Mouse (Mus musculus) liver, embryonic 11.5 days (tissue): ENCODE data around the gene Shank3. TPM values are rescaled to one million over a fixed set of nuclear protein-coding genes. Genes with fewer than 3 reads are reported as not detected.

Source experiments
- ATAC-seq: fragments of 200-750 bp; cut with Nextera tagmentation; replicated peaks from 2 replicates; pipeline ENCODE4 v1.8.0; 2017; ENCODE audit warnings: moderate number of reproducible peaks, mild to moderate bottlenecking, moderate TSS enrichment, moderate library complexity; ENCODE audit not compliant: low FRiP score
- DNase-seq: peaks from one replicate; pipeline ENCODE4 v3.0.0-alpha.2; 2017; ENCODE audit warnings: low spot score
- H3K27ac ChIP-seq: fragments of 300-500 bp; sonication (generic); 2 replicates; pipeline ENCODE4 v1.5.1; 2014; ENCODE audit warnings: mild to moderate bottlenecking, low read depth, low read length, control low read depth
- H3K27me3 ChIP-seq: fragments of 300-500 bp; sonication (generic); replicated peaks from 2 replicates; pipeline ENCODE4 v1.6.1; 2014; ENCODE audit warnings: low read length, mixed read lengths; ENCODE audit not compliant: control insufficient read depth, insufficient read depth
- H3K36me3 ChIP-seq: fragments of 300-500 bp; sonication (generic); 2 replicates; pipeline ENCODE4 v1.6.1; 2014; ENCODE audit warnings: mild to moderate bottlenecking, low read length, moderate library complexity, mixed read lengths; ENCODE audit not compliant: control insufficient read depth, insufficient read depth
- H3K4me1 ChIP-seq: fragments of 300-500 bp; sonication (generic); replicated peaks from 2 replicates; pipeline ENCODE4 v1.6.1; 2014; ENCODE audit warnings: low read length, mixed read lengths; ENCODE audit not compliant: control insufficient read depth, insufficient read depth
- H3K4me2 ChIP-seq: fragments of 300-500 bp; sonication (generic); 2 replicates; pipeline ENCODE4 v1.6.1; 2014; ENCODE audit warnings: mild to moderate bottlenecking, control low read depth, moderate library complexity
- H3K4me3 ChIP-seq: fragments of 300-500 bp; sonication (generic); 2 replicates; pipeline ENCODE4 v1.5.1; 2014; ENCODE audit warnings: low read depth, low read length, control low read depth
- H3K9ac ChIP-seq: fragments of 300-500 bp; sonication (generic); 2 replicates; pipeline ENCODE4 v1.6.1; 2014; ENCODE audit warnings: low read depth, low read length, control low read depth
- H3K9me3 ChIP-seq: fragments of 300-500 bp; sonication (generic); 2 replicates; pipeline ENCODE4 v1.6.1; 2016; ENCODE audit warnings: low read length, inconsistent platforms, mixed read lengths; ENCODE audit not compliant: control insufficient read depth
- WGBS: fragments of 180-500 bp; shearing (Covaris S2); extraction: QIAGEN DNeasy Blood & Tissue Kit; methylation state at CpG from one replicate; pipeline ENCODE4 v1.1.7; 2014; 5-methylcytosine and 5-hydroxymethylcytosine counted together
- polyA plus RNA-seq: library from polyadenylated mRNA; unstranded; fragments of >200 nt; fragmentation: Nextera tagmentation; extraction: Ambion mirVana; gene quantifications from 2 replicates; pipeline ENCODE4 v1.2.1, GENCODE M21; 2014

The Shank3 gene
- polyA plus RNA-seq, 1 experiment from 2014 or later: 1.7 TPM

DNA sequence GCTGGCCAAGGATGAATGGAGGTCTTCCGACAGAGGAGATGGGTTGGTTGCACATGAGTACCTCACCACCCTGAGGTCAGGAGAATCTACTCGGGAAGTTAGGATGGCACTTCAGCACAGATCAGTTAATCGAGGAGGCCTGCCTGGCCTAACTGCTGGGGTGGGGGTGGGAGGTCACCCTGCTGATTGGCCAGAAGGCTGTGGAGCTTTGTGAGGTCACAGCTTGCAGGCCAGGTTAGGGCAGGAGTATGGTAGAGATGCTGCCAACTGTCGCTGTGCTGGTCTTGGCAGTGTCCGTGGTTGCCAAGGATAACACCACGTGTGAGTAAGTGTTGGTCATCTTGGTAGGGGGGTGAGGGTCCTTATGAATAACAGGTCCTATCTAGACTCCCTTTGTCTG lies 68.7 kb downstream of the Shank3 start, which contains the start of gene Acr:
Acr (plus strand) TSS at position 213 of the 400 bp plus-strand sequence.
- H3K4me1 ChIP-seq: peaks cover 4% of the 10 kb centered on the region; the same call in 1 of the 2 replicates
- H3K27me3 ChIP-seq: no peaks in the 10 kb centered on the region
- ATAC-seq (peak; percentile 20; the same call in 1 of the 2 replicates), DNase-seq (no peak)
- 77% methylated on average over 6 of the region's 6 CpGs for WGBS
- no peak within 1 kb of the TSS for H3K9ac ChIP-seq
- H3K36me3 ChIP-seq: no peaks in the 10 kb centered on the region
- no peak within 1 kb of the TSS for H3K4me2 ChIP-seq
- H3K9me3 ChIP-seq: no peaks in the 10 kb centered on the region
- H3K4me3 ChIP-seq: no peak within 1 kb of the TSS
- H3K27ac ChIP-seq: no peak within 1 kb of the TSS

DNA sequence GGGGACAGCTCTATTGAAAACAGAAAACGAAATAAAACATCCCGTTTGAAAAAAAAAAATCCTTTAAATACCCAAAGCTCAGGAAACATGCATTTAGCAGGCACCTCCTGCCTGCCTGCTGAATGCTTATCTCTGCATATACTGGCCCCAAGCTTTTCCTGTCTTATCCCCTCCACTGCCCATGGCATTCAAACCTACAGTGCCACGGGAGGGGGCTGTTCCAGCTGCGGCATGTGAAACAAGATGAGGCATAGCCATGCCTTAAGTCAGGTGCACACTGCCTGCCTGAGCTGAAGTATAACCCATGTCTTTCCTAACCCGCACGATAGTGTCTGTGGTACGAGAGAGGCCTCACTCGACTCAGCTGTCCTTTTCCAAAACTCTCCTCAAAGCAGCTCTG lies 72.7 kb downstream of the Shank3 start:
- Histone ChIP-seq H3K27me3 (no peaks in the 10 kb centered on the region), H3K36me3 (no peaks in the 10 kb centered on the region), H3K4me1 (peaks cover 4% of the 10 kb centered on the region; the same call in 1 of the 2 replicates), H3K9me3 (no peaks in the 10 kb centered on the region), H3K9ac (no peak overlapping the region), H3K4me3 (no peak overlapping the region), H3K4me2 (peak overlapping the region; percentile 4; the same call in 1 of the 2 replicates), H3K27ac (no peak overlapping the region)
- DNase-seq: no peak
- WGBS: 42% methylated on average over 8 of the region's 8 CpGs
- ATAC-seq: peak; percentile 53

DNA sequence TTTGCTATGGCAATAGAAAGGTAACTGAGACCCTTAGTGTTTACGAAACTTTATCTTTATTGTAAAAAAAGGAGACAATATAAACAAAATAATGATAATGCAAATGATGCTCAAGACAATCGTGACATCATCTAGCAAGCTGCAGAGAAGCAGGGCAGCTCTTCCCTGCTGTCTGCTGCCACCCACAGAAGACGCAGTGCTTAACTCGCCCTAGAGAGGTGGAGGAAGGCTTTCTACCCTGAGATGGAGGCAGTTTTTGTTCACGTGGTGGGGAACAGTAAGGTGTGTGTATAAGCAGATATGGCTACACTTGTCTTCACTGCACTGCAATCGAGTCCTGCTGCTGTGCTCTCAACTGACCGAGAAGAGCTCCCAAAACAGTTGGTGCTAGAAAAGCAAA lies 83.1 kb downstream of the Shank3 start:
- no peak for ATAC-seq
- Histone ChIP-seq H3K4me1 (no peaks in the 10 kb centered on the region), H3K36me3 (no peaks in the 10 kb centered on the region), H3K4me2 (no peak overlapping the region), H3K9ac (no peak overlapping the region), H3K4me3 (no peak overlapping the region), H3K27ac (no peak overlapping the region), H3K27me3 (no peaks in the 10 kb centered on the region), H3K9me3 (no peaks in the 10 kb centered on the region)
- 80% methylated on average over 7 of the region's 7 CpGs for WGBS
- DNase-seq: no peak

DNA sequence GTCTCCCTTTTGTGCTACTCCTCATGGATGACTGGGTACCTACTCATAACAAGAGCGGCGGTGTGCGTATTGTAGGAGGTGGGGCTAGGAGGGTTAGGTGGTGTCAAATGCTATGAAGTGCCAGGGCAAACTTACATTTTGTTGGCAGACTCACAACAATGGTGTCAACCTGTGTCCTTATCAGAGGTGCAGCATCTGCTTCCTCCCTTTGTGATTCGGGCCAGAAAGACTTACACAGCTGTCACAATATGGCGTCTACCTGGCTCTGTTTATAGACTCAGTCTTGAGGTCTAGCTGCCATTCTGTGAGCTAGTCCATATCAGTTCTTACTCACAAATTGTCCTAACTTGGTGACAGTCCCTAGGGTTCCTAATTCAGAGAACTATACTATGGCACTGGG lies 85.7 kb downstream of the Shank3 start:
- no peaks in the 10 kb centered on the region for H3K4me1 ChIP-seq
- ATAC-seq: no peak
- H3K4me2 ChIP-seq: no peak overlapping the region
- H3K4me3 ChIP-seq: no peak overlapping the region
- no peak overlapping the region for H3K27ac ChIP-seq
- H3K9ac ChIP-seq: no peak overlapping the region
- no peaks in the 10 kb centered on the region for H3K36me3 ChIP-seq
- DNase-seq: no peak
- H3K9me3 ChIP-seq: no peaks in the 10 kb centered on the region
- 84% methylated on average over 5 of the region's 5 CpGs for WGBS
- H3K27me3 ChIP-seq: no peaks in the 10 kb centered on the region

DNA sequence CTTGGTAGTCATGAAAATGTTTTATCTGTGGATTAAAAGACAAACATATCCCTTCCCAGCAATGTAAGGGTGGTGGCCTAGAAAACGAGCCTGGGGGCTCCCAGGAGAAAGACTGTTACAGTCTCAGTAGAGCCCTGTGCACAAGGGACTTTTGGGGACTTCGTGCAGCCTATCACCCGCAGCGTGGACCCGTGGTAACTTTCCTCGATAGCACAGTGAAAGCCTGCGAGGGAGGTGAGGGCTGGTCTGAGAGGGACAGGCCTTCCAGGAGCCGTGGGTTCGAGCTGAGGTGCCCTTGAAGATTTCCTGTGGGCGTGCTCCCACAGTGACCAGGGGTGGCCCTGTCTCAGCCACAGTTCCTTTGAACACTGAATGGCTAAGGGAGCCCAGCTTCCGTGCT lies 86.2 kb downstream of the Shank3 start:
- H3K9me3 ChIP-seq: no peaks in the 10 kb centered on the region
- no peak overlapping the region for H3K27ac ChIP-seq
- ATAC-seq: no peak
- no peak overlapping the region for H3K4me3 ChIP-seq
- H3K9ac ChIP-seq: no peak overlapping the region
- DNase-seq: no peak
- H3K4me1 ChIP-seq: no peaks in the 10 kb centered on the region
- no peaks in the 10 kb centered on the region for H3K27me3 ChIP-seq
- no peak overlapping the region for H3K4me2 ChIP-seq
- no peaks in the 10 kb centered on the region for H3K36me3 ChIP-seq
- WGBS: 87% methylated on average over 11 of the region's 11 CpGs

DNA sequence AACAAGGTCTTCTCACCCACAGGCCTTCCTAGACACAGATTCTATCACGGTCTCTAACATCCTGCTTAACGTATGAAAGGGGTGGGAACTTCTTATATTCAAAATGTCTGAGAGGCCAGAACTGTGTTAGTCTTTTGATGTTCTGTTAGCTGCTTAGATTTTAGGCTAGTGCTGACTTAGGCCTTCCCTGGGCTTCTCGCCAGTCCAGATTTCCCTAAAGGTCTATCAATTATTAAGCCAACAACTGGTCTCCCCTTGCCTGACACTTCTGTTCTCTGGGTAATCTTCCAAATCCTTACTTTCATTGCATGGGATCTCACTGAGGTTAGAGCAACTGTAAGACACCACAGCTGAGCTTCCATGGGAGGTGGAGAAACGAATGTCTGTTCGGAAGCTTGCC lies 89.7 kb downstream of the Shank3 start:
- Histone ChIP-seq H3K36me3 (no peaks in the 10 kb centered on the region), H3K27ac (no peak overlapping the region), H3K4me1 (peaks cover 2% of the 10 kb centered on the region; the same call in 1 of the 2 replicates), H3K9ac (no peak overlapping the region), H3K4me3 (no peak overlapping the region), H3K9me3 (no peaks in the 10 kb centered on the region), H3K4me2 (no peak overlapping the region), H3K27me3 (no peaks in the 10 kb centered on the region)
- WGBS: 81% methylated on average over 5 of the region's 5 CpGs
- DNase-seq: no peak
- no peak for ATAC-seq

DNA sequence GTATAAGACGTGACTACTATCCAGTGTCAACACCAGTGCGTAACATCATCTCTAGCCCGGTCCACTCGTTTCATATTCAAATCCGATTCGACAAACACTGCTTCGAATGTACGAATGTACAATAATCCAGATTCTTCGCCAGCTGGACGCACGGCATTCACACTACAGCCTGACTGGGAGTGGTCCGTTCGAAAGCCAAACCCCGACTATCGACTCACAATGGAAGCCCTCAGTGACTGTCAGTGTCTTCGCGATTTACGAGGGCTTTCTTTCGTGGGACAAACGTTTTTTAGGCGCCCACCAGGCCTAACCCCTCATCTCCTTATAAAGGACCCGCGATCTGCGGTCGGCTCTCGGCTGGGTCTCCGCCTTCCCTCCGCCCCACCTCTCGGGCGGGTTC lies 91.9 kb downstream of the Shank3 start:
- no peak; the same call in 1 of the 2 replicates for ATAC-seq

DNA sequence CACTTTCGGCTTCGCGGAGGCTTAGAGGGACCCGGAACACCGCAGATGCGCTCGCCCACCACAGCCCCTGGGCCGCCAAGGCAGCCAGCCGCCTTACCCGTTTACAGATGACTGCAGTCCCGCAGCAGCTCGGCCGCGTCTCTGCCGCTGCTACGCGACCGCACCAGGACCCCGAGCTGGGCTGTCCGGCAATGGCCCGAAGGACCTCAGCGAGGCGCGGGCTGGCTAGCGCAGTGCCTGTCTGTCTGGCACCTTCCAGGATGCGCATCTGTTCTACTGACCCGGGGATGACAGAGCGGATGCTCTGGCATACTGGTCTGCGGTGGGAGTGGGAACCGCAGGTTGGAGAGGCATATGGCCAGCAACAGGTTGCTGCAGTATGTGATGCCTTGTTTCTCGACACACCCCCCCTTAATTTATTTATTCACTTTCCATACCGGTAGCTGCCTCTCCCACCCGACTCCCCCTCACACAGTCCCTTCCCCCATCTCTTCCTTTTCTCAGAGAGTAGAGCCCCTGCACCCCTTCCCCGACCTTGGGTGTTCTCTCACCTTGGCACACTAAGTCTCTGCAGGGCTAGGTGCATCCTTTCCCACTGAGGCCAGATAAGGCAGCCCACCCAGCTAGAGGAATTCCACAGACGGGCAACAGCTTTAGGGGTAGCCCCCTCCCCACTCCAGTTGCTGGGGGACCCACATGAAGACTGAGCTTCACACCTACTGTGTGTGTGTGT lies 92.5 kb downstream of the Shank3 start, which contains the start of gene Rabl2:
Rabl2 (minus strand) TSS at position 201 of the 733 bp plus-strand sequence.
- Histone ChIP-seq H3K36me3 (no peaks in the 10 kb centered on the region), H3K9ac (peak within 1 kb of the TSS; percentile 67), H3K9me3 (no peaks in the 10 kb centered on the region), H3K4me3 (peak within 1 kb of the TSS; percentile 84), H3K27ac (no peak within 1 kb of the TSS), H3K4me1 (peaks cover 2% of the 10 kb centered on the region; the same call in 1 of the 2 replicates), H3K27me3 (no peaks in the 10 kb centered on the region), H3K4me2 (peak within 1 kb of the TSS; percentile 82)
- WGBS: under 1% methylated on average over 35 of the region's 35 CpGs
- ATAC-seq: peak; percentile 95
- DNase-seq: peak; percentile 86

More for the DNA sequence above, 91.9 kb downstream of the Shank3 start:
- H3K4me2 ChIP-seq: peak overlapping the region; percentile 82
- WGBS: 5% methylated on average over 30 of the region's 30 CpGs
- H3K4me1 ChIP-seq: peaks cover 2% of the 10 kb centered on the region; the same call in 1 of the 2 replicates
- H3K9me3 ChIP-seq: no peaks in the 10 kb centered on the region
- no peaks in the 10 kb centered on the region for H3K36me3 ChIP-seq
- H3K9ac ChIP-seq: peak overlapping the region; percentile 67
- no peak for DNase-seq
- peak overlapping the region; percentile 84 for H3K4me3 ChIP-seq
- H3K27ac ChIP-seq: no peak overlapping the region
- no peaks in the 10 kb centered on the region for H3K27me3 ChIP-seq

DNA sequence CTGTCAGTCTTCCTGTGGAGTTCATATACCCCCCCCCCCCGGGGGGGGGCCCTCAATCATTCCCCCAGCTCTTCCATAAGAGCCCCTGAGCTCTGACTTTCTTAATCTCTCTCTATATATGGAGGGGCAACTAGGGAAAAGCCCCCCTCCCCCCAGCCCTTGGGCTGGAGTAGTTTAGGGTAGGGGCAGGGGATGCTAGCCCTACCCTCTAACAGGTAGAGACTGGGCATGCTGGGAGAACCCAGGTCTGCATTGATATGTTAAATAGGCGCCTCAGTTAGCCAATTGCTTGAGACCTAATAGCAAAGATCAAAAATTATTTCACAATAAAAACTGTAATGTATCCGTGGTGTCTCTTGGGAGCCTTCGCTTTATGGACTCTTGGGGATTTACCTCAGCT lies 93.1 kb downstream of the Shank3 start:
- Histone ChIP-seq H3K27me3 (no peaks in the 10 kb centered on the region), H3K9ac (no peak overlapping the region), H3K27ac (no peak overlapping the region), H3K4me1 (peaks cover 2% of the 10 kb centered on the region; the same call in 1 of the 2 replicates), H3K9me3 (no peaks in the 10 kb centered on the region), H3K4me3 (peak overlapping the region; percentile 84), H3K4me2 (peak overlapping the region; percentile 82), H3K36me3 (no peaks in the 10 kb centered on the region)
- DNase-seq (no peak), ATAC-seq (no peak)
- WGBS: 49% methylated on average over 4 of the region's 4 CpGs
